Mouse (Mus musculus): ENCODE results near the gene C9.

DNA sequence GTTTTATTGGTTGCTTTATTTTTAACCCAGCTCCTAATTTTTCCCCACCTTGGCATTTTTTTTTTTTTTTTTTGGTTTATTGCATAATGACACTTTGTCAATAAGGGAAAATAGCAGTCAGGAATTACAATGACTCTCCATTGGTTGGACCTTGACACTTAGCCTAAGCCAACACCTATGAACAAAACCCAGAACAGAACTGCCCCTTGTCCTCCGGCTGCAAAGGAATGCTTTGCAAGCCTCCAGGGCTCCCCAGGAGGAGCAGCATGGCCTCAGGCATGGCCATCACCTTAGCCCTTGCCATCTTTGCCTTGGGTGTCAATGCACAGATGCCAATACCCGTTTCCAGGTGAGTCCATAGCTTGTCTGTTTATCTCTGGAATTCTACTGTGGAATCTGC, at the start of gene C9:
- TF ChIP-seq CTCF (IDR thresholded peaks at IDR 0.05; ENCODE audit: low read depth, low read length) (no peak), POLR2A (IDR thresholded peaks at IDR 0.05; ENCODE audit: insufficient read depth, low read length) (no peak), EP300 (IDR thresholded peaks at IDR 0.05; ENCODE audit: insufficient read depth, low read depth, low read length) (no peak)

Data from ES-Bruce4 (cell line).